Mouse (Mus musculus) lung, adult 10 weeks (tissue): ENCODE measurements around the gene Dusp9. TPM values are rescaled to one million over a fixed set of nuclear protein-coding genes. Genes with fewer than 3 reads are reported as not detected.

Source experiments
- polyA plus RNA-seq: library from polyadenylated mRNA; stranded (reverse); fragments of 350-450 nt; fragmentation: Illumina TruSeq; extraction: RNeasy Lipid Tissue Mini Kit (QIAGEN cat#74804); gene quantifications from one replicate; pipeline ENCODE4 v1.2.3, GENCODE M21; 2014; ENCODE audit warnings: low read depth, low replicate concordance; ENCODE audit not compliant: insufficient read depth

The Dusp9 gene
- 0.51 TPM for polyA plus RNA-seq

DNA sequence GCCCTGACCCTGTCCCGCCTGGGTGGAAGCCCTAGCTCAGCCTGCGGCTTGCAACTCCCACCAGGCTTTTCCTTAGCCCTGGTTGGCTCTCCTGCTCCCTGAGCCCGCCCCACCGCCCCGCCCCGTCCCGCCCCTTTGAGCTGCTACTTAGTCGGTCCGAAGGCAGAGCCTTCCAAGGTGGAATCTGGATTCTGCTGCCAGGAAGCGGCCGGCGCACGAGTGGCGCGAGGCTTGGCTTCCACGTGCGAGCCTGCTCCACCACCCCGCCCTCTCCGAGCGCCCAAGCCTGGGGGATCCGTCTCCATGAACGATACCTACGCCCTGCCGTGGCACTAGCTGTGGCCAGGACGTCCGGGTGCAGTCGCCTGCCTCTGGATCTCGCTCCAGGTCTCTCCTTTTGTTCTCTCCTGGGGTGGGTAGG lies at the start of gene Dusp9:
TSS of gene Dusp9 (plus strand) at position 165 of the 421 bp plus-strand sequence.

GRCm38 (mm10) chrX:73659575-73660283 lies 20.5 kb downstream of the Dusp9 start, which contains the start of gene Pnck:
Gene Pnck (minus strand): TSS chrX:73660117.

GRCm38 (mm10) chrX:73672879-73673618 lies 33.8 kb downstream of the Dusp9 start, which contains the start of gene Slc6a8:
Gene Slc6a8 (plus strand): TSS chrX:73673150.

Other genes starting within 250 kb of the Dusp9 start
- not detected for gene Gm18336, start 240.7 kb upstream of the Dusp9 start, polyA plus RNA-seq
- gene Zfp92, start 228.3 kb upstream of the Dusp9 start, polyA plus RNA-seq: not detected
- 0.49 TPM for gene Trex2, start 204.1 kb upstream of the Dusp9 start, polyA plus RNA-seq
- gene Haus7, start 180.4 kb upstream of the Dusp9 start, polyA plus RNA-seq: 17.1 TPM
- 361 TPM for gene Bgn, start 155.8 kb upstream of the Dusp9 start, polyA plus RNA-seq
- gene Atp2b3, start 136.3 kb upstream of the Dusp9 start, polyA plus RNA-seq: not detected
- gene Pnck, start 20.7 kb downstream of the Dusp9 start, polyA plus RNA-seq: 4.1 TPM
- 19.4 TPM for gene Slc6a8, start 33.7 kb downstream of the Dusp9 start, polyA plus RNA-seq
- gene Bcap31, start 76.8 kb downstream of the Dusp9 start, polyA plus RNA-seq: 172 TPM
- gene Abcd1, start 77.2 kb downstream of the Dusp9 start, polyA plus RNA-seq: 14.5 TPM
- 0.24 TPM for gene Plxnb3, start 117.7 kb downstream of the Dusp9 start, polyA plus RNA-seq
- 4.3 TPM for gene Srpk3, start 135.0 kb downstream of the Dusp9 start, polyA plus RNA-seq
- 82.6 TPM for gene Idh3g, start 147.5 kb downstream of the Dusp9 start, polyA plus RNA-seq
- gene Ssr4, start 147.6 kb downstream of the Dusp9 start, polyA plus RNA-seq: 161 TPM
- gene Pdzd4, start 185.6 kb downstream of the Dusp9 start, polyA plus RNA-seq: 2.1 TPM